Mouse (Mus musculus) neural tube, embryonic 15.5 days (tissue): ENCODE measurements at regions not wholly inside any gene's neighbourhood (a gene's known extent, or its start where the extent isn't known, plus 50 kb on each side); places are given as distances from the start of the nearest gene placed in this dataset.
A peak's percentile ranks its signal among the peaks of the same experiment; 100 is the strongest.

Experiments used
- ATAC-seq: fragments of 200-750 bp; cut with Nextera tagmentation; 2 replicates; pipeline ENCODE4 v1.8.0; 2017; ENCODE audit warnings: mild to moderate bottlenecking, moderate TSS enrichment, moderate library complexity; ENCODE audit not compliant: low FRiP score
- H3K27ac ChIP-seq: fragments of 300-500 bp; sonication (generic); replicated peaks from 2 replicates; pipeline ENCODE4 v1.5.1; 2015; ENCODE audit warnings: mild to moderate bottlenecking, inconsistent platforms
- H3K27me3 ChIP-seq: fragments of 300-500 bp; sonication (generic); replicated peaks from 2 replicates; pipeline ENCODE4 v1.6.1; 2015; ENCODE audit warnings: inconsistent platforms
- H3K36me3 ChIP-seq: fragments of 300-500 bp; sonication (generic); 2 replicates; pipeline ENCODE4 v1.6.1; 2015; ENCODE audit warnings: inconsistent platforms
- H3K4me1 ChIP-seq: fragments of 300-500 bp; sonication (generic); 2 replicates; pipeline ENCODE4 v1.6.1; 2015; ENCODE audit warnings: inconsistent platforms
- H3K4me2 ChIP-seq: fragments of 300-500 bp; sonication (generic); 2 replicates; pipeline ENCODE4 v1.6.1; 2015; ENCODE audit warnings: inconsistent platforms, mild to moderate bottlenecking, moderate library complexity
- H3K4me3 ChIP-seq: fragments of 300-500 bp; sonication (generic); replicated peaks from 2 replicates; pipeline ENCODE4 v1.5.1; 2015; ENCODE audit warnings: mild to moderate bottlenecking, inconsistent platforms
- H3K9ac ChIP-seq: fragments of 300-500 bp; sonication (generic); replicated peaks from 2 replicates; pipeline ENCODE4 v1.6.1; 2015; ENCODE audit warnings: mild to moderate bottlenecking, inconsistent platforms
- H3K9me3 ChIP-seq: fragments of 300-500 bp; sonication (generic); replicated peaks from 2 replicates; pipeline ENCODE4 v1.6.1; 2016; ENCODE audit warnings: inconsistent platforms
- WGBS: fragments of 180-500 bp; shearing (Covaris S2); methylation state at CpG from one replicate; pipeline ENCODE4 v1.1.7; 2015; ENCODE audit warnings: mixed read lengths; 5-methylcytosine and 5-hydroxymethylcytosine counted together

GRCm38 (mm10) chr3:156199749-156200467 lies 361.7 kb upstream of the Negr1 start:
- Histone ChIP-seq H3K9me3 (no peaks in the 10 kb centered on the region), H3K36me3 (no peaks in the 10 kb centered on the region), H3K27me3 (no peaks in the 10 kb centered on the region), H3K4me1 (no peaks in the 10 kb centered on the region), H3K4me2 (no peak overlapping the region), H3K27ac (no peak overlapping the region), H3K4me3 (no peak overlapping the region), H3K9ac (no peak overlapping the region)
- ATAC-seq, result no peak

GRCm38 (mm10) chr3:156205246-156205645 lies 356.3 kb upstream of the Negr1 start:
- no peaks in the 10 kb centered on the region for H3K9me3 ChIP-seq
- no peak overlapping the region for H3K4me3 ChIP-seq
- no peaks in the 10 kb centered on the region for H3K4me1 ChIP-seq
- no peak overlapping the region for H3K9ac ChIP-seq
- 93% methylated on average over 3 of the region's 3 CpGs for WGBS
- H3K27me3 ChIP-seq, result no peaks in the 10 kb centered on the region
- no peak overlapping the region for H3K27ac ChIP-seq
- no peak for ATAC-seq
- no peaks in the 10 kb centered on the region for H3K36me3 ChIP-seq
- H3K4me2 ChIP-seq, result no peak overlapping the region

DNA sequence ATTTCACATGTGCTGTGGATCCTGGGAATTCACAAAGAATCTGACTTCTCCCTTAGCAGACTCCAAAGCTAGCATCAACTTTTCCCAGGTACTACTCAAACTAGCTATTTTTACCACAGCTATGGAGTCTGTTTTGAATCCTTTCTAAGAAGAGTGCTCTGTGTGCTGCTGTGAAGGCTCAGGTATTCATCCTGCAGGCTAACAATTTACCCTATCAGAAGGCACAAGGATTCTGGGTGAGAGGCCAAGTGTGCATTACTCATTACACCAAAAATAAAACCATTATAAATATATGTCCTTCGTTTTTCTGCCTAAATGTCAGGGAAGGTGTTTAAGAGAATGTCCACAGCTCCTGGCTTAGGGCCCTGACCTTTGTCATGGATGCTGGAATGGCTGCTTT lies 353.2 kb upstream of the Negr1 start:
- Histone ChIP-seq H3K4me3 (no peak overlapping the region), H3K4me2 (no peak overlapping the region), H3K27me3 (no peaks in the 10 kb centered on the region), H3K27ac (no peak overlapping the region), H3K36me3 (no peaks in the 10 kb centered on the region), H3K4me1 (no peaks in the 10 kb centered on the region), H3K9me3 (no peaks in the 10 kb centered on the region), H3K9ac (no peak overlapping the region)
- ATAC-seq, result no peak
- WGBS, result 46% methylated on average over 1 of the region's 1 CpGs

DNA sequence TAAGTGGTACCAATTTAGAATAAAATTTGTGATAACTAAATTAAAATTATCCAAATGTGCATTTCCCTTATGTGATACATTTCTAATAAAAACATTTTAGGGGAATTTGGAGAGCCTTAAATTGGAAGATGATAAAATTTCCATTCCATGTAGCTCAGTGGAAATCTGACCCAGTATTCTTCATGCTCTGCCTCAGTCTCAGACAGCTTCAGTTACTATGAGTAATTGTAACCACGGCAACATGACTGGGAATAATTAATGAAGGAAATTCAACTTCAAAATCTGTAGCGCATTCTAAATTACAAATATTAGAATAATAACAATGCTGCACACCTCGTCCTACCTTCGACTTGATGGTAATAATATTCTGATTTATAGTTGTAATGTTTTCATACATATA lies 350.8 kb upstream of the Negr1 start:
- H3K4me3 ChIP-seq, result no peak overlapping the region
- H3K4me1 ChIP-seq, result no peaks in the 10 kb centered on the region
- no peaks in the 10 kb centered on the region for H3K9me3 ChIP-seq
- H3K27ac ChIP-seq, result no peak overlapping the region
- no peaks in the 10 kb centered on the region for H3K36me3 ChIP-seq
- 78% methylated on average over 4 of the region's 4 CpGs for WGBS
- no peak for ATAC-seq
- no peak overlapping the region for H3K9ac ChIP-seq
- no peak overlapping the region for H3K4me2 ChIP-seq
- no peaks in the 10 kb centered on the region for H3K27me3 ChIP-seq

- no peak overlapping the region for H3K9ac ChIP-seq
- ATAC-seq, result no peak
- no peaks in the 10 kb centered on the region for H3K27me3 ChIP-seq
- H3K4me2 ChIP-seq, result no peak overlapping the region
- no peak overlapping the region for H3K4me3 ChIP-seq
- 83% methylated on average over 1 of the region's 1 CpGs for WGBS
- H3K4me1 ChIP-seq, result no peaks in the 10 kb centered on the region
- H3K27ac ChIP-seq, result no peak overlapping the region
- H3K9me3 ChIP-seq, result no peaks in the 10 kb centered on the region
- H3K36me3 ChIP-seq, result no peaks in the 10 kb centered on the region
These were observed 346.8 kb upstream of the Negr1 start for GRCm38 (mm10) chr3:156214823-156215222.

DNA sequence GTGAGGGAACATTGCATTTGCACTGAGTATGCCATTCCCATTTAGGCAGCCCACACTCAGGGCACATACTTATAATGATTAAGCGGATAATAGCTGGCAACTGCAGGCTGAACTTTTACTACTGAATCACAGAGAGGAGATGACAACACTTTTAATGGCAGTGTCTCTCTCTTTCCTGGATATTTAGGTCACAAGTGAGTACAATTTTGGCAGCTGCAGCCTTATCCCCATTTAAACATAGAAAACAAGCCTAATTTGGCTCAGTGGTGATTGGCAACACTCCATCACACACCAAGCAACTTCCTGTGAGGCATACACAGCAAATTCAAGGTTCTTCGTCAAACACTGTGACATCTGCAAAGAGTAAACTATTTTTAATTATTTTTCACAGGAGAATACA lies 329.5 kb upstream of the Negr1 start:
- Histone ChIP-seq H3K9ac (no peak overlapping the region), H3K4me3 (no peak overlapping the region), H3K27me3 (no peaks in the 10 kb centered on the region), H3K4me1 (no peaks in the 10 kb centered on the region), H3K9me3 (no peaks in the 10 kb centered on the region), H3K27ac (no peak overlapping the region), H3K4me2 (no peak overlapping the region), H3K36me3 (no peaks in the 10 kb centered on the region)
- ATAC-seq, result no peak
- WGBS, result 82% methylated on average over 2 of the region's 2 CpGs

DNA sequence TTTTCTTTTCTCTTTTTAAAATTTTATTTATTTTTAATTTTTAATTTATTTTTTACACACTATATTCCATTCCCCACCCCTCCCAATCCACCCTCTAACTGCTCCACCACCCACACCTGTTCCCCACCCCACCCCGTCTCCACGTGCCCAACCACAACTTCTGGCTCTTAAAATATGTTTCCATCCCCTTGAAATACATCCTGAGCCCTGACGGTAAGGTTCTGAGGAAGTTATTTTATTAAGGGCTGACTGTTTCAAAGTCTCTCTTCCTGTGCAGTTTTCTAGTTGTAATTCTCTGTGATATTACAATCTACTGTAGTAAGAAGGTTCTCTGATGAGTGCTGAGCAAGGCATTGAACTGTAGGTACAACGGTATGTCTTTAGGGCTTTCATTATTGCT lies 325.6 kb upstream of the Negr1 start:
- ATAC-seq, result no peak
- H3K9me3 ChIP-seq, result no peaks in the 10 kb centered on the region
- H3K4me1 ChIP-seq, result no peaks in the 10 kb centered on the region
- no peaks in the 10 kb centered on the region for H3K27me3 ChIP-seq
- no peak overlapping the region for H3K9ac ChIP-seq
- no peaks in the 10 kb centered on the region for H3K36me3 ChIP-seq
- H3K4me2 ChIP-seq, result no peak overlapping the region
- 94% methylated on average over 4 of the region's 4 CpGs for WGBS
- H3K27ac ChIP-seq, result no peak overlapping the region
- H3K4me3 ChIP-seq, result no peak overlapping the region

GRCm38 (mm10) chr3:156252256-156252861 lies 309.2 kb upstream of the Negr1 start:
- Histone ChIP-seq H3K4me3 (no peak overlapping the region), H3K36me3 (no peaks in the 10 kb centered on the region), H3K4me2 (no peak overlapping the region), H3K27me3 (no peaks in the 10 kb centered on the region), H3K4me1 (peaks cover 3% of the 10 kb centered on the region; the same call in 1 of the 2 replicates), H3K9ac (no peak overlapping the region), H3K9me3 (no peaks in the 10 kb centered on the region), H3K27ac (no peak overlapping the region)
- WGBS, result 65% methylated on average over 6 of the region's 6 CpGs
- no peak for ATAC-seq

DNA sequence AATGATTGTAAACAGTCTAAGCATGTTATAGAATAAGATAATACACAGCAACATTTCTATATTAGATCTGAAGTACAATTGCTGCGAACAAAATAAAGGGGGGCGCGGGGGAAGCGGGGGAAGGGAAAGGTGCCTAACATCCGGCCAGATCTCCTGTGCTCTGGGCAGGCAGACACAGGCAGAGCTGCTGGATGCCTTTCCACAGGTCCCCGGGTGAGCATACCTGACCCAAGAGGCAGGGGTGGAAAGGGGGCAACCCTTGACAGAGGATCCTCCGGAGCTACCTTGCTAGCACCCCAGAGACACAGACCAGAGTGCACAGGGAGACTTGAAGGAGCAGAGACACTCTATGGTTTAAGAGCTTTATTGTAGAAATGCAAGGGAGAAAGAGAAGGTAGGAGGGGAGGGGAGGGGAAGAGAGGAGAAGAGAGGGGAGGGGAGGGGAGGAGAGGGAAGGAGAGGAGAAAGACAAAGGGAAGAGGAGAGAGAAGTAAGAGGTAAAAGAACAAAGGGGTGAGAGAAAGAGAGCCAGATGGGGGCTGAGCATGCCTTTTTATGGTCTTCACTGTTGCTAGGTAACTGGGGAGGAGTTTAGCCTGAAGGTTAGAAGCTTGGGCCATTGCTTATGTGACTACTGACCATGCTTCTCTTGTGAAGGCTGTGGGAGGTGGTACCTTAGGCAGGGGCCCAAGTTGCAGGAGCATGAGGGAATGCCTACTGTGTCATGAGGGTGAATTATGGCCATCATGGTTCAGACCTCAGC lies 308.2 kb upstream of the Negr1 start:
- H3K27me3 ChIP-seq, result no peaks in the 10 kb centered on the region
- ATAC-seq, result peak; percentile 17; the same call in 1 of the 2 replicates
- peaks cover 3% of the 10 kb centered on the region; the same call in 1 of the 2 replicates for H3K4me1 ChIP-seq
- no peaks in the 10 kb centered on the region for H3K36me3 ChIP-seq
- no peak overlapping the region for H3K4me2 ChIP-seq
- H3K9me3 ChIP-seq, result no peaks in the 10 kb centered on the region
- no peak overlapping the region for H3K4me3 ChIP-seq
- 61% methylated on average over 7 of the region's 7 CpGs for WGBS
- H3K27ac ChIP-seq, result no peak overlapping the region
- no peak overlapping the region for H3K9ac ChIP-seq

DNA sequence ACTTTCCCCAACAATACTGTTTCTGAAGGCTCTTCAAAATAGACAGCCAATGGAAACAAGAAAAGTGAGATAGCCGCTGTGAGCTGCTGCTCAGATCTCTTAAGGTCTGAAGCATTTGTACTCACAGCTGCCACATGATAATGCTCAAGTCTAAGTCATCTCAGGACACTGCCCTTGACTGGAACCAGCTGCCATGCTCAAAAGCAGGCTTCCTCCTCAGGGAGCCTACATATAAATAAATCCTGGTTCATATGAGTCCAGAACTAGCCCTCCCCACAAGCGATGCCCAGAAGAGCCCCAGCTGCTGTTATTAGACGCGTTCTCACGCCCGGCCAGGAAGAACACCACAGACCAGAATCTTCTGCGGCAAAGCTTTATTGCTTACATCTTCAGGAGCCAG lies 304.9 kb upstream of the Negr1 start:
- Histone ChIP-seq H3K9me3 (no peaks in the 10 kb centered on the region), H3K4me3 (no peak overlapping the region), H3K4me1 (peaks cover 3% of the 10 kb centered on the region; the same call in 1 of the 2 replicates), H3K36me3 (no peaks in the 10 kb centered on the region), H3K4me2 (no peak overlapping the region), H3K27me3 (no peaks in the 10 kb centered on the region), H3K27ac (no peak overlapping the region), H3K9ac (no peak overlapping the region)
- WGBS, result 89% methylated on average over 7 of the region's 7 CpGs
- ATAC-seq, result no peak

GRCm38 (mm10) chr3:156264654-156265053 lies 296.9 kb upstream of the Negr1 start:
- H3K9me3 ChIP-seq, result no peaks in the 10 kb centered on the region
- H3K9ac ChIP-seq, result no peak overlapping the region
- no peaks in the 10 kb centered on the region for H3K4me1 ChIP-seq
- H3K27ac ChIP-seq, result no peak overlapping the region
- no peak for ATAC-seq
- no peaks in the 10 kb centered on the region for H3K27me3 ChIP-seq
- H3K4me2 ChIP-seq, result no peak overlapping the region
- no peak overlapping the region for H3K4me3 ChIP-seq
- H3K36me3 ChIP-seq, result no peaks in the 10 kb centered on the region
- WGBS, result 94% methylated on average over 6 of the region's 6 CpGs

- Histone ChIP-seq H3K36me3 (no peaks in the 10 kb centered on the region), H3K4me2 (no peak overlapping the region), H3K9ac (no peak overlapping the region), H3K9me3 (no peaks in the 10 kb centered on the region), H3K27ac (no peak overlapping the region), H3K4me1 (no peaks in the 10 kb centered on the region), H3K27me3 (no peaks in the 10 kb centered on the region), H3K4me3 (no peak overlapping the region)
- 52% methylated on average over 4 of the region's 4 CpGs for WGBS
- ATAC-seq, result no peak
These were observed 293.9 kb upstream of the Negr1 start for GRCm38 (mm10) chr3:156267727-156268126.
